Mouse (Mus musculus): ENCODE measurements at regions not wholly inside any gene's neighbourhood (a gene's known extent, or its start where the extent isn't known, plus 50 kb on each side); places are given as distances from the start of the nearest gene placed in this dataset.

GRCm38 (mm10) chr14:102925769-102926443 lies 56.5 kb downstream of the Kctd12 start:
- TF ChIP-seq POLR2A (IDR thresholded peaks at IDR 0.05; ENCODE audit: low read depth, low read length) (no peak), CTCF (IDR thresholded peaks at IDR 0.05; ENCODE audit: extremely low read depth, insufficient read length, insufficient replicate concordance, low read depth, low read length) (no peak)

Measured in small intestine, adult 2 months (tissue).